Mouse (Mus musculus): ENCODE measurements around the gene Cnot9.
"Not testable (repeated sequence)": the region's sequence is repeated elsewhere in the genome, so short reads cannot be mapped to it uniquely, and the experiment has no call there.

The Cnot9 gene

DNA sequence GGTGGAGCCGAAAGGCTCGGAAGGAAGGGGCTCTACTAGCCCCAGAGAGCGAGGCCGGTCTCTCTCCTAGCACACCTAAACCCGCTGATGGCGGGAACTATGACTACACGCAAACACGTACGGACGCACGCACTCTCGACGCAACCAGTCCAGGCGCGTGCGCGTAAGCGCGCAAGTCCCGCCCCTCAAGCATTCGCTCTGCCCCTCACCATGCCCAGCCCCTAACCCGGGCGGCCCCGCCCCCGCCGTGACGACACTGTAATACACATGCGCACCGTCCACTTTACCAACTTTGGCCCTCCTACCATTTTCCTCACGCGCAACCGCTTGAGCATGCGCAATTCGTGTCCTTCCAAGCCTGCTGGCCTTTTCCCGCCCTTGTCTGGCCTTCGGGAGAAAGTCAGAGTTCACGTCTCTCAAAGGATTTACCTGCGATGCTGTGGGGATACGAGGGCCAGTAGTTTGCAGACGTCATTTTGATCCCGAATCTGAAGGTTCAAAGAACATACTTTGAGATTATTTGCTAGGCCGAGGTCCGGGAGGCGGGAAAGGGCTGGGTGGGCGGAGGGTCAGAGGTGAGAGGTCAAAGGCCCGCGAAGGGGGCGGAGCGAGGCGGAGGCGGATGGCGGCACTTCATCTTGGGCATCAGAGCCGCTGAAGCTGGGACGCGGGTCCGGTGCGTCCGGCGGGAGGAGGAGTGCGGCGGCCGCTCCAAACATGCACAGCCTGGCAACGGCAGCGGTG, at the start of gene Cnot9:
TSS of gene Cnot9 (plus strand) at position 338 of the 744 bp plus-strand sequence.
- DNase-seq (ENCODE audit: low read depth, low spot score): peak; percentile 100

DNA sequence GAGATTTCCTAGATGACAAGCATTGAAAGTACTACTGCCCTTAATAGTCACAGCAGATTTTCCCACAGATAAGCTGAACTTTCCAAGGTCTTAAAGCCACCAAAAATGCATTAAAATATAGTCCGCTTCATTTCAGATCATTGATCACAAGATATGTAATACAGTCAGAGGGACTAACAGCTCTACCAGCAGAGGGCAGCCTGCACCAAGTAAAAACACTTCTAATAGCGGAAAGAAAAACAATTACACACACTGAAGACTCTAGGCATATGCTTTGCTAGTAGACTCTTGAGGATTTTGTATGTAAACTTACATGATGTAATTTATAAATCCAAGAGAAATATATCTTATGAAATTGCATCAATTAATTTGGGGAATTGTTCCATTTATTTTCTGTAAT, 45.6 kb upstream of the Cnot9 start:
- peak; percentile 63 for DNase-seq (ENCODE audit: low read depth, low spot score)

DNA sequence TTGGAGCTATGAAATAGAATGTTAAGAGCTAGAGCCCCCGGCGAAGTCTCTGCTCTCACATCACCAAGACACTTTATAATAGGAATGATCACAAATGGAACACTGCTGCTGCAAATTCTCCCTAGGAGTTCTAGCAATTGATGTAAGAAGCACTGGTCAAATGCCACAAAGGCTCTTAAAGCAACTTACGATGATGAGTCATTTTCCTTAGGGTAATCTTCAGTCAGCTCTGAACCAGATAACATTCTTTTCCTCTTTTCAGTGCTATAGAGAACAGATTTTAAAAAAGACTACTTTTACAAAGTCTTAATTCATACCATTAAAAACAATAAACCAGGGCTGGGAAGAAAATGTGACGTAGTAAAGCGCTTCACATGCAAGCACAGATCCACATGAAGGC, 20.1 kb upstream of the Cnot9 start:
- no peak for DNase-seq (ENCODE audit: low read depth, low spot score)

DNA sequence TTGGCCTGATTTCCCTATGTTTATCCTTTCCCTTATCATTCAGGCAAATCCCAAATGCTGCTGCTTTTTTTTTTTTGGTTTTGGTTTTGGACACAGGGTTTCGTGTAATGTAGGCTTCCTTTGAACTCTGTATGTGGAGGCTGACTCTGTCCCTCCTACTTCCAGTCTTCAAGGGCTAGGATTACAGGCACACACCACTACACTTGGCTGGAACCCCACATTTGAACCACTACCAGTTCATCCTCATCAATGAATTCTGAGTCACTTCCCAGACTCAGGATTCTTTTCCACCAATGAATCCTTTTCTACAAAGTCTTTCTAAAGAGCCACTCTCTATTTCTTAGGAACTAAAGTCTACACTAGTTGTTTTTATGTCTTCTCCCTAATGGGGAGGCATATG, 4.8 kb upstream of the Cnot9 start:
- no peak for DNase-seq (ENCODE audit: low read depth, low spot score)

DNA sequence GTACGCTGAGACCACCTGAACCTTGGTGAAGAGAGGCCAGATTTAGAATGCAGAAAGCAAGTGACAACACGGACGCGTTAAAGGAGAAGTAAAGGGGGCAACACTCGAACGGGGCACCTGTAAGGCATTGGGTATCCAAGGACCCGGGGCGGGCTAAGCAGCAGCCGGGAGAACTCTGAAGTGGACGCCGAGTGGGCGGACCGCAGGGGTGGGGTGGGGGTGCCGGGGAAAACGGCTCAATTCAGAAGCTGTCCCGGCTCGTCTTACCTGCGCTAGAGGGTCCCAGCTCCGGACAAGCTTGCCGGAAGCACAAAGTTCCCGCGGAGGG, 501 bp upstream of the Cnot9 start:
- DNase-seq (ENCODE audit: low read depth, low spot score): no peak

DNA sequence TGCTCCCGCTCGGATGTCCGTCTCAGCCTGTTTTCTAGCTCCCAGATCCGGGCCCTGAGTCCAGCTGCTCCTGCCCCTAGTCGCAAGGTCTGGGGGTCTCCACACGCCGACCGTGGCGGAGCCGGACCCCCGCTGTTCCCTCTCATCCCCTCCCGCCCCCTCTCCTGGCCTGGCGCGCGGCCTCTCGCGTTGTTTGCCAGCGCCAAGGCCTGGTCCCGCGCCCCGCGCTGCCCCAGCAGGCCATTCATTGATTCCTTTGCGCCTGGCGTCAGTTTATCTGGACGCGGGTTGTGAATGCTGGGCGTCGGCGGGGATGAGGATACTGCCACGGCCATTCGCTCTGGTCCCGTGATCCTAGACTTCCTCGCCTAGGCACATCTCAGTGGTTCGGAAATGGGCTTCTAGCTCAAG, 618 bp downstream of the Cnot9 start:
- peak; percentile 73 for DNase-seq (ENCODE audit: low read depth, low spot score)

DNA sequence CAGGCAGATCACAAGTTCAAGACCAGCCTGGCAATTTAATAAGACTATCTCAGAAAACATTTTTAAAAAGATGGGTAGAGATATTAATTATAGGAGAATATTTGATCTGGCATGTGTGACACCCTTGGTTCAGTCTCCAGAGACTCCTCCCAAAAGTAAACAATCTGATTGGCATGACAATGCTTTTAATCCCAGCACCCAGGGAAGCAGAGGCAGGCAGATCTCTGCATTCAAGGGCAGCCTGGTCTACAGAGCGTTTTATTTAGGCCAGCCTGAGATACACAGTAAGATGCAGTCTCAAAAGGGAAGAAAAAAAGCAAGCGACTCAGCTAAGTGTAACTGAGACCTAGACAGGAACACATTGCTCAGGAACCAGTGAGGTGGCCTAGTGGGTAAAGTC, 1.9 kb downstream of the Cnot9 start:
- DNase-seq (ENCODE audit: low read depth, low spot score): peak; percentile 21

DNA sequence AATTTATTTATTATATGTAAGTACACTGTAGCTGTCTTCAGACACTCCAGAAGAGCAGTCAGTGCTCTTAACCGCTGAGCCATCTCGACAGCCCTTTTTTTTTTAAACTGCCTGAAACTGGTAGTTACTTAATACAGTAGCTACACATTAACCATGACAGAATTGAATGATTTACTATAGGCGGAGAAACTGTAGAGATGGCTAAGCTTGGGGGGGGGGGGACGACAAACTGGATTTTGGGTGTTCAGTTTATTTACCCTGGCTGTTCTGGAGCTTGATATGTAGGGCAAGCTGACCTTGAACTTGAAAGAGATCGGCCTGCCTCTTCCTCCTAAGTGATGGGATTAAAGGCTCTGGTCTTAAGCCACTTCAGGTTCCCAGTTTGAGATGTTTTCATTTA, 5.4 kb downstream of the Cnot9 start:
- DNase-seq (ENCODE audit: low read depth, low spot score): no peak

DNA sequence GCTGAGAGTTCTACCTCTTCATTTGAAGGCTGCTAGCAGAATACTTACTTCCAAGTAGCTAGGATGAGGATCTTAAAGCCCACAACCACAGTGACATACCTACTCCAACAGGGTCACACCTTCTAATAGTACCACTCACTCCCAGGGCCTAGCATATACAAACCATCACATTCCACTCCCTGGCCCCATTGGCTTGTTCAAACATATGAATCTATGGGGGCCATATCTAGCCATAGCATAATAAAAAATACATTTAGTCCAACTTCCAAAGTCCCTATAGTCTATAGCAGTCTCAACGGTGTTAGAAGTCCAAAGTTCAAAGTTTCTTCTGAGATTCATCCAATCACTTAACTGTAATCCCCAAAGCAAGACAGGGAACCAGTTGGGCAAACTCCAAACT, 7.1 kb downstream of the Cnot9 start:
- not testable (repeated sequence) for DNase-seq (ENCODE audit: low read depth, low spot score)

DNA sequence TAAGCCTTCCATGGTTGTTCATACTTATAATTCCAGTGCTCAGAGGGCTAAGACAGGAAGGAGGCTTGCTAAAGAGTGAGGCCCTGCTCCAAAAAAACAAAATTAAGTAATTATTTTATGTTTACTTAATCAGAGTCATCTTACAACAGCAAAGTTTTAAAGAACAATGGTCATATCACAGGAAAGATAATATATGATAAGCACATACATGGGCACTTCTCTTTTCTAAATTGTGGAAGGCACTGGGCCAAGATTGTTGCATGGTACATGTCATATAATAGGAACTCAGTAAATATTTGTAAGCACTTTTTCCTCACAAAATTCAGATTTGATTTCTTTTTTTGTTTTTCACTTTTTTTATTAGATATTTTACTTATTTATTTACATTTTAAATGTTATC, 14.0 kb downstream of the Cnot9 start:
- DNase-seq (ENCODE audit: low read depth, low spot score): no peak

DNA sequence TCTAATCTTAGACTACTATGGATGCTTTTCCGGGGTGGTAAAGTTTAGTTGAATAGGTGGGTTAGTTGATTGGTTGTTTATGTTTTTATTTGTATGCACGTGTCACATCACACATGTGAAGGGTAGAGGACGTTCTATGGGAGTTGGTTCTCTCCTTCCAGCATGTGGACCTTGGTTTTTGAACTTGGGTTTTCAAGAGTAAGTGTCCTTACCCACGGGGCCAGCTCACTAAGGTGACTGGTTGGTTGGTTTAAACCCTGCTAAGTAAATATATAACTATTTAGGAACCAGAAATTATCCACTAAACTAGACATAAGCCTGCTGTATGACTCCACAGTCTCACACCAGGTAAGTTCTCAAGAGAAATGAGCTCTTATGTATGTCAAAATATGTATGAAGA, 18.9 kb downstream of the Cnot9 start:
- DNase-seq (ENCODE audit: low read depth, low spot score): no peak

DNA sequence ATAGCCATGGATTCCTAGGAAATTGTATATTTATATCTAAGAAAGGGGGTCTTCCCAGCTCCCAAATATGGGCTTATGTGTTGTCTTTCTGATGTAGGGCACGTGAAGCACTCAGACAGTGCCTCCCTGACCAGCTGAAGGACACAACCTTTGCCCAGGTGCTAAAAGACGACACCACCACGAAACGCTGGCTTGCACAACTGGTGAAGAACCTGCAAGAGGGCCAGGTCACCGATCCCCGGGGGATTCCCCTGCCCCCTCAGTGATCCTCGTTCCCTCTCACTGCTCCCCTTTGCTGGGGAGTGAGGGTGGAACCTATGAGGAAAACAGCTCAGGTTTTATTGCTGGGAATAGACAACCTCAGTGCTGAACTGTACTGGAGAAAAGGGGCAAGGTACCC, 22.7 kb downstream of the Cnot9 start:
- DNase-seq (ENCODE audit: low read depth, low spot score): no peak

DNA sequence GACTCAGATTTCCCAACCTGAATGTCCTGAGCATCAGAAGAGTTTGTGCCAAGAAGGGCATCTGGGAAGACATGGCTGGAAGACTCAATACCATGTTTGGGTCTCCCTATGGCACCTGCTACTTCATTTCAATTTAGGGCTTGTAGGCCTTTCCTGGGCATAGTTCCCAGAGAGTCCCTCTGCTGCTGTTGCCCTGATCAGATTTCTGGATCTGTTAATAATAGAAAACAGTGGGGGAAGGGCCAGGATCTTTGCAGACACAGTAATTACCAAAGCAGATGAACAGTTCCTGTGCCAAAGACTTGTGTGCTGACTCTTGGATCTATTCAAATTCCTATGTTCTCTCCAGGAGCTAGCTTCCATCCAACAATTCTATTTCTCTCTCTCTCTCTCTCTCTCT, 32.8 kb downstream of the Cnot9 start:
- no peak for DNase-seq (ENCODE audit: low read depth, low spot score)

DNA sequence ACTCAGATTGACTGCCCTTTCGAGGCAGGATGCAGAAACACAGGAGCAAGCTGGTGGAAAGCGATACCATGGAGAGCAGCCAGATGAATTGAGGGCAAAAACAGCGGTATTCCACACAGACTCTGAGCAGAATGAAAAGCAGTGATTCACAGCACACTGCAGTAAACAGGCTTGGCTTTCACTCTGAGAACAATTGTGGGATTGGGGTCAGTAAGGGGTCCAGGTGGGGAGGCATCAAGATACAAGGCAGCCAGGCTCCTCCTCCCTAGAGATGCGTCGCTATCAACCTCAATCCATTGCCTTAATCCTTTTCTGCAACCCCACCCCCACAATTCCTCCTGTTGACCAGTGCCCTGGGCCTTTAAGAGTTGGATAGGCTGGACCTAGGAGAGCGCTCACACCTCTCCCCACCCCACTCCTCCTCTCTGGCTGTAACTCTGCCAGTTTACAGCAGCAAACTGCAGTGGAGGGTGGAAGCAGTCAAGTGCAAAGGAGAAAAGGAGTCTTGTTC, 36.6 kb downstream of the Cnot9 start, which contains the start of gene Plcd4:
TSS of gene Plcd4 (plus strand) at position 438 of the 511 bp plus-strand sequence.
- no peak for DNase-seq (ENCODE audit: low read depth, low spot score)

DNA sequence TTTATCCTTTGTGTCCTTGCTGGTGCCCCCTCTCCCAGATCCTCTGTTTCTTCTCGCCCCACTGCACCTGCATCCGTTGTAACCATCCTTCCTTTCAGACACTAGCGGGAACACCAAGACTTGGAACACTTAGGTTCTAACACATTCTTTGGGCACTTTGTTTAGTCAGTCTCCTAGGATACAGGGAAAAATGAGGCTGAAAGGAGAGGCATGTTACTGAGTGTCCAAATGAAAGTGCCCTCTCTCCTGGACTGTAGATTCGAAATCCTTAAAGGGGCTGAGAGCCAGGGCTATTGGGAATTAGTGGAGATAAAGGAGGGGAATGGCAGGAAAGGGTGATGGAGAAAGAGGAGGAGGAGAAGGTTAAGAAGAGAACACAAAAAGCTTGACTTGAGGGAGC, 38.3 kb downstream of the Cnot9 start, which contains the start of gene Usp37:
TSS of gene Usp37 (minus strand) at position 101 of the 400 bp plus-strand sequence.
- DNase-seq (ENCODE audit: low read depth, low spot score): no peak

DNA sequence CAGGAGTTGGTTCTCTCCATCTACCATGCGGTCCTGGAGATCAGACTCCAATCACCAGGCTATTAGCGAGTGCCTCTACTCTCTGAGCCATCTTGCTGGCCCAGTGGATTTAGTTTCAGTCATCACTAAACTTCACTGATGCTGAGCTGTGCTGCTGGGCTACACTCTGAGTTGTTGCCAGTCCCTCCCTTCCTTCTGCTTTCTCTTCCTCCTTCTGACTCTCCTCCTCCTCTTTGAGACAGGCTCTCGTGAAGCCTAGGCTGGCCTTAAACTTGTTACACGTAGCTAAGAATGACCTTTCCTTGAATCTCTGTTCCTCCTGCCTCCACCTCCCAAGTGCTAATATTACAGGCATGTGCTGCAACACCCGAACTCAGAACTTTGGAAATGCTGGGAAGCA, 53.2 kb downstream of the Cnot9 start:
- peak; percentile 34 for DNase-seq (ENCODE audit: low read depth, low spot score)

DNA sequence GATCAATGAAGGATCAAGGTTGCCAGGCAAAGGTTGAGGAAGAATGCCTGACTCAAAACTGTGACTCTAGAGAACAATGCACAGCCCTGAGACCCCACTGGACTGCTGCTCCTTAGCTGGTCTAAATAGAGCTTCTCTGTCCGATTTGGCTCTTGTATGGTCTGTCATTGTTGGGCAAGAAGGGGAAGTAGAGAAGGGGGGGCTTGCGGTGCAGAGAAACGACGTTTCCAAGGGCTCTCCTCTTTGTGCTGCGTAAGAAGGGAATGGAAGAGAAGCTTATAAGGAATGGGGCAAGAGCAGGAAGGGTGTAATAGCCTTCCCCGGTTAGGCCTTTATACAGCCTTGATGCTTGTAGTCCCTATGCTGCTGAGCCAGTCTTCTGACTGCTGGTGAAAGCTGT, 60.0 kb downstream of the Cnot9 start:
- no peak for DNase-seq (ENCODE audit: low read depth, low spot score)

DNA sequence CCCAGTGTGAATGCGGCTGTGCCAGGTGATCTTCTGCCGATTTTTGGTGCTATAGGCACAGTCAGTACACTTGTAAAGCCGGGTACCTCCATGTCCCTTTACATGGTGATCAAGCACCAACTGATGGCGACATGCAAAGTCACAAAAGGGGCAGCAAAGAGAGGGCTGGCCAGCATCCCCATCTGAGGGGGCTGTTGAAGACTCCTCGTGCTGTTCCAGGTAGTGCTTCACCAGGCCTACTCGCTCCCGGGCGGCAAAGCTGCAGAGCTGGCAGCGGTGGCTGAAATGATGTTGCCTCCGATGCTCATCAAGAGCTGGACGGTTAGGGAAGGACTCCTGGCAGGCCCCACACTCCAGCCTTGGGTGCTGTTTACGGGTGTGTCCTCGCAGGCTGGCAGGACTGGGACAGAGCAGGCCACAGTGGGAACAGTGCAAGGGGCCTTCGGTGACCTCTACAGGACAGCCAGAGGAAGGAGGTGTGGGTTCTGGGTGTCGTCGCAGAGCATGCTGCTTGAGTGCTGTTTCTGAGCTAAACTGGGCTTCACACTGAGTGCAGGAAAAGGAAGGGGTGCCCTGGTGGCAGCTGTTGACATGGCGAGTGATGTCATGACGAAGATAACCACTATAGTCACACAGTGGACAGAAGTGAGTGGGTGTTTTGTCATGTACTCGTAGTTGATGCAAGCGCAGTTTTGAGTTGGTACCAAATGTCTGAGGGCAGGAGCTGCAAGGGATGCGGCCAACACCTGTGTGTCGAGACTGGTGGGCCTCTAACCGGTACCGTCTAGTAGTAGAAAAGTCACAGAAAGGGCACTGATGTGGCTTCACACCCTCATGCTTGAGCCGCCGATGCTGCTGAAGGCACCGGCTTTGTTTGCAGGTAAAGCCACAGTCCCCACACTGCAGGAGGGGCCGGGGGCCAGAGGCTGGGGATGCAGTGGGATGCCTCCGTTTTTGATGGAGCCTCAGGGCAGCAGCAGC, 64.2 kb downstream of the Cnot9 start:
- no peak for DNase-seq (ENCODE audit: low read depth, low spot score)
